Mouse (Mus musculus) urinary bladder, postnatal 14 days (tissue): Measurements from ENCODE around the gene Scin.
"Not testable (repeated sequence)": the region's sequence is repeated elsewhere in the genome, so short reads cannot be mapped to it uniquely, and the experiment has no call there.

ENCODE experiments used
- DNase-seq: peaks from one replicate; pipeline ENCODE4 v3.0.0; 2021; ENCODE audit warnings: low spot score

The Scin gene

DNA sequence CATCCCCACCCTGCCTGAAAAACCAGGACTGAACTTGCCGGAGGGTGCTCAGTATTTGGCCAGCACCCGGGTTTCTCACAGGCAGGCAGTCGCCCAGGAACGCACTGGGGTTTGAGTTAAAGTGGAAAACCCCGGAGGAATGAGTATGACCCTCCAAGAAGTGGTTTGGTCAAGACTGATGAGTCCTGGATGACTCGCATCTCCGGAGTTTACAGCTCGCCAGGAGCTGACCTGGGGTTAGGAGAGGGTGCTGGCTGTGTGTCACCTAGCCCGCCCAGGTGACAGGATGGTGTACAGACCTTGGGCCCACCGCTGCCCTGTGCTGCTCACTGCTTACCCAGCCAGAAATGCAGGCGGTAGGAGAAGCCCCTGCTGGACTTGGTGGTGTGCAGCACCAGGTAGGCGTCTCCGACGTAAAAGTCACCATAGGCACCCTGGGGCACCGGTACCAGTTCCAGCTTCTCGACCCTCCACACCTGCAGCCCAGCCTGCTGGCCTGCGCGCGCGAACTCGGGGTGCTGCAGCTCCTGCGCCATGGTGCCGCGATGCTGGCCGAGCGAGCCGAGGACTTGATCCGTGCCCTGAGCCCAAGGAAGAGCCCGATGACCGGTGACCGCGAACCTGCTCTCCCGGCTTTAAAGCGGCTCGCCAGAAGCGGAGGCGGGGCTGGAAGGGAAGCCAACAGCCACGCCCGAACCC lies at the start of gene Scin:
Scin (minus strand) TSS at position 656 of the 699 bp plus-strand sequence.
- DNase-seq: peak; percentile 50

DNA sequence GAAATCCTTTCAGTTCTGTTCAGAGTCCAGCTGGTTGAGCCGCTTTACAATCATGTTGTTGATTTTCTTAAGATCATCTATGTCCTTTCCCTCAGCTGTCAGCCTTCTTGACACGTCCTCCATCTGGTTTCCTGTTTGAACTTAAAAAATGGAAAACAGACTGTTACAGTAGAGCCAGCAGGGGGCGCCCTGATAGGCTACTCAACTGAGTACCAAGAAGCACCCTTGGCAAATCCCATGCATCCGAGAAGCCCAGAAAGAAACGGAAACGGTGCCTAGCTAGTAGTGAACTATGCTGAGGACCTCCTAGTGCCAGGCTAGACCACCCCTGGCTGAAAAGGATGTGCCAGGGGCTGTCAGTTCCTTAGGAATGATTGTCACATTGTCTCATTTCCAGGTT lies 43.1 kb upstream of the Scin start:
- DNase-seq: no peak

DNA sequence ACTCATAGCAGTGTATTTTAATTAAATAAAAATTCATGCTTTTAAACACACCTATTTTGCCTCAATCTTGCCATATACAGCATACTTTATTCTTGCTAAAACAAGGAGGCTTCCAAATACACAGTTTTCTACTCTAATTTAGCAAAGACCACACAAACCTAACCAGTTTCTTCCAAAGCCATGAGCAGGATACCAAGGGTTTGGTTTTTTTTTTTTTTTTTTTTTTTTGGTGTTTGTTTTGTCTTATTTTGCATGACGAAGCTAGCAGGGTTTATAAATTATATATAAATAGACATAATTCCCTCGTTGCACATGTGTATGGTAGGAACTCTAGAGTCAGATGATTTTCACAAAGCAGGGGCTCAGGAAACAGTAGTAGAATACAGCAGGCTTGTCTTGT lies 42.1 kb upstream of the Scin start:
- DNase-seq: no peak

DNA sequence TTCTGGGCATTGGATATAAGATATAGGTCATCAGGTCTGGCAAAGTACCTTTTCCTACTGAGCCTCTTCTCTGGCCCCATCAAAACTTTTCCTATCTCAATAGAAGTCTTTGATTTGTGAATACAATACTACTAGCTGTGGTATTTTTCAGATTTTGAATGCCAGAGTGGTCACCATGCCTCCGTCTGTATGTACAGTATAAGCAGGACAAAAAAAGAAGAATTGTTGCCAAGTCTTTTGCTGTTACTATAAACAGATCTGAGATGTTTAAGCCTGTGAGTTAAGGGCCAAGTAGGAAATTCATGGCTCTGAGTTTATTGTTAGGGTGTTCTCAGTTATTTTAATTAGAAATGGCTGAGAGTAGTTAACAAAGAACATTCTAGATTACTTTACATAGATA lies 41.1 kb upstream of the Scin start:
- DNase-seq: not testable (repeated sequence)

DNA sequence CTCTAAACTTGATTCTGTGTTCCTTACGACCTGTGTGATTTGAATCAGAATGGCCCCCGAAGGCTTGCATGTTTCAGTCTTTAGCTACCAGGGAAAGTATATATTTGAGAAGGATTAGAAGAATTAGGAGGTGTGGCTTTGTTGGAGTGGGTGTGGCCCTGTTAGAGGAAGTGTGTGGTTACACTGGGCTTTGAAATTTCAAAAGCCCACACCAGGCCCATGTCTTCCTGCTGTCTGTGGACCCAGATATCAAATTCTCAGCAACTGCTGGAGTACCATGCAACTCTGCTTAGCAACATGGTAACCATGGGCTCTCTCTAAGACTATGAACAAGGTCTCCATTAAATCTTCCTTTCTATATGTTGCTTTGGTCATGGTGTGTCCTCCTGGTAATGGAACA lies 37.6 kb upstream of the Scin start:
- no peak for DNase-seq

DNA sequence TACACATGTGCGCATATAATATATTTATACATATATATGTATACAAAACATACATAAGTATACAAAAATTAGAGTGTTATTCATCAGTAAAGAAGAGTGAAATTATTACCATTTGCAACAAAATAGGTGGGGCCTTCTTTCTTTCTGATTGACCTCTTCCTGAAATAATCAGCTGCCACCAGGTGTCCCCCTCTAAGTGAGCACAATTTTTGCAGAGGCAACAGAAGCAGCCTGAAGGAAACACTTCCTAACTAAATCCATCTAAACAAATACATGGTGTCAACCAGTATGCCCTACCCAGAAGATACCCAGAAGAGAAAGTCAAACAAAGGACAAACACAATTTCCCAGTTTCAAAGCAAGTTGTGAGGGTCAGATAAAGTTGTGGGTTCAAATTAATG lies 35.6 kb upstream of the Scin start:
- no peak for DNase-seq

DNA sequence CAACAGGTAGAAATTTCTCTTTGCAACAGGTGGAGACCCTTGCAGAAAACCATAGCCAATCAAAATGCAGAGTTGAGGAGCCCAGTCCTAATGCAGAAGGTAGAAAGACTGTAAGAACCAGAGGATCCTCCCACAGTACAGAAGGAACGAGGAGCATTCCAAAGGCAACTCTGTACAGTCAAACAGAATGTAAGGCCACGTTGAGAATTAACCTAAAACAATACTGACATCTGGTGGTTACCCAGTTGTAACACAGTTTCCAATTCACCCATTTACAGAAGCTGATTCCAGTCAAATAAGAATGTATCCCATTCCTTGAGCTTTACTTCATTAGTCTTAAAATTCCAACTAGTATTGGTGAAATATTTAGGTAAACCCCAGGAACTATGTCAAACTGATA lies 30.6 kb upstream of the Scin start:
- no peak for DNase-seq

DNA sequence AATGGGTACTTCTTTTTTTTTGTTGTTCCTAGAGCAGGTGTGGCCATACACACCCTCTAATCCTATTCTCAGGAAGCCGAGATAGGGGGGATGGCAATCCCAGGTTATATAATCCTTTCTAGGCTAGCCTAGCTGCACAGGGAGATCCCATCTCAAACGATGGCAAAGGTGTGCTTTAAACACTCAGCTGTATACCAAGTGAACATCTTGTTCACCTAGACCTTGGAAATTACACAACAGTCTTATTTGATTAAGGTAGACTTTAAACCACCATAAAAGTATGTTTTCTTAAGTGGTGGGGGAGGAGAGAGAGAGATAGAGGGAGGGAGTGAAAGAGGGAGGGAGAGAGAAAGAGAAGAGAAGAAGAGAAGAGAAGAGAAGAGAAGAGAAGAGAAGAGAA lies 26.7 kb upstream of the Scin start:
- no peak for DNase-seq

DNA sequence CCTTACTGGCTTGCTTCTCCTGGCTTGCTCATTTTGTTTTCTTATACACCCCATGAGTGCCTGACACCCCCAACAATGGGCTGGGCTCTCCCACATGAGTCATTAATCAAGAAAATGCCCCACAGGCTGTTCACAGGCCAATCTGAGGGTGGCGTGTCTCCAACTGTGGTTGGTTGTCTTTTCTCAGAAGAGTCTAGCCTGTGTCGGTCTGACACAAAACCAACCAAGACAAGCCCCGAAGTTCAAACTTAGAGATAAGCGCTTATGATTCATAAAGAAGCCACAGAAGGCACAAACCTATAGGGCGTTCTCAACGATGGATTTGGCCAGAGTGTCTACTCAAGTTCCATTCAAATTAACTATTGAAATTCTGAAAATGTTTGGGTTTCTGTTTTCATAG lies 20.2 kb upstream of the Scin start:
- no peak for DNase-seq

DNA sequence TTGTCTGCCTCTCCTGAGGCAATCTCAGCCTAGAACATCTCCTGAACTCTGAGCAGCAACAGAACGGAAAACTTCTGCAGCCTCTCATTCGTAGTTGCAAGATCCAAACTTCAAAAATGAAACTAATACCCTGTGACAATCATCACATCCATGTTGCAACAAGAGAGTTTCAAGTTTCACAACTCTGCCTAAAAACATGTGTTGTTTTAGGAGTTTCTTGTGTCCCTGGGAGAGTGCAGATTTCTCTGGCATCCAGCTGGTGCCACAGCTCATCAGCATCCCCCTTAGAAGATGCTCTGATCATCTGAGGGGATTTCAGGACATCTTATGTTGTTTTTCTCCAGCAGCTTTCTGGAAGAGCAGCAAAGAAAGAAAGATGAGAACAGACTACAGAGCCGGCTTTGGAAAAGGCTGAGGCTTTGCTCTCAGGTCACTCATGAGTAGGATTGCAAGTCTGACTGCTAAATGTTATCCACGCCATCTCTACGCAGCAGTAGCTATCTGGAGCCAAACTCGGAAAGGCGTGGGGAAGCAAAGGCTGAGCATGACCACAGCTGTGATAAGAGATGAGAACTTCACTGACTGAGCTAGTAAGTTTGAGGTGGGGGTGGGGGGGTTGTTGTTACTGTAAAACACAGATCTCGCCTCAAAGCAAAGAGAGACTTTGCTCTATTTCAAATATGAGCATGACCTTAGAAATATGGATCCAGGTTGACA lies 18.5 kb upstream of the Scin start:
- DNase-seq: no peak

DNA sequence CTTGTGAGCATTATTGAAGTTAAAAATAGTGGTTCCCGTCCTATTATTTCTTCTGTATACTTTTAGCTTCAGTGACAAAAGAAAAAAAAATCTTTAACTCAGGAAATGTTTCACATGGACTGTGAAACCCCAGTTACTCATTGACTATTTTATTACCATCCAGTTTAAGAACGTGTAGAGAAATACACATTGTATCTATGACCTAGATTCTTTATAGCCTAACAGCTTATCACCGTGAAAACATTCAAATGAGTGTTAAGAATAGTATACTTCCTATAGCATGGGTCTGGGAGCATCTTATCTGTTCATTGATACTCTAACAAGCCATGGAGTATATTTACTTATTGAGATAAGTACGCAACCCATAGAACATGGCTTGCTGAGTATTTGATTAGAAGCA lies 13.3 kb upstream of the Scin start:
- no peak for DNase-seq

DNA sequence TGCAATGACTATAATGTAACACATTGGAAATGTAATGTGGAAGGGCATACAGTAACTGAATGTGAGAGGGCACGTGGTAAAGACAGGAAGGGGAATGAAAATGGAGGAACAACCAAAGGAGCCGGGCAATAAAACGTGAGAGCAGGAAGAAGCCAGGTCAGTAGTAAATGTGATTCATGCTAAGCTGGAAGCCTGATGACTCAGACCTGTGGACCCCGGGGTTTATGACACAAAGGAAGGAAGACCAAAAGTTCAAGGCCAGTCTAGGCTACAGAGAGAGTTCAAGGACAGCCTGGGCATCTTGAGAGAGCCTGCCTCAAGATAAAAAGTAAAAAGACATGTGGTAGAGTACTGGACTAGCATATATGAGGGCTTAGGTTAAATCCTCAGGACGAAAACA lies 12.5 kb upstream of the Scin start:
- DNase-seq: no peak

DNA sequence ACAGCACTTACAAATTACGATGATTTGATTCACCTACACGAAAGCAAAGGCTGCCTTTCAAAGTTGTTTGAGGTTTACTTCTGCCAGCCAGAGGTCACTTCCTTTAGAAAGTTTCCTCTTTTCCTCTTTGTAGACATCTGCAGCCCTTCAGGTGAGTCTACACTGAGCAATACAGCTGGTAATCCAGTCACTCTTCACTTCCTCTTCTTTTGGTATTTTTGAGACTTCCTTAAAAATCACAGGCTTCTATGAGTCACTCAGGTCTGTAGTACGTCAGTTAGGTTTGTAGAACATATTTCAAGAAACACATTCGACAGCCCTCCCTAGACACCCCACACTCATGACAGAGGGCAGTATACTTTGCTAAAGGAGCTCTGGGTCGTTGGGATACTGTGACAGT lies 6.7 kb upstream of the Scin start:
- DNase-seq: no peak

DNA sequence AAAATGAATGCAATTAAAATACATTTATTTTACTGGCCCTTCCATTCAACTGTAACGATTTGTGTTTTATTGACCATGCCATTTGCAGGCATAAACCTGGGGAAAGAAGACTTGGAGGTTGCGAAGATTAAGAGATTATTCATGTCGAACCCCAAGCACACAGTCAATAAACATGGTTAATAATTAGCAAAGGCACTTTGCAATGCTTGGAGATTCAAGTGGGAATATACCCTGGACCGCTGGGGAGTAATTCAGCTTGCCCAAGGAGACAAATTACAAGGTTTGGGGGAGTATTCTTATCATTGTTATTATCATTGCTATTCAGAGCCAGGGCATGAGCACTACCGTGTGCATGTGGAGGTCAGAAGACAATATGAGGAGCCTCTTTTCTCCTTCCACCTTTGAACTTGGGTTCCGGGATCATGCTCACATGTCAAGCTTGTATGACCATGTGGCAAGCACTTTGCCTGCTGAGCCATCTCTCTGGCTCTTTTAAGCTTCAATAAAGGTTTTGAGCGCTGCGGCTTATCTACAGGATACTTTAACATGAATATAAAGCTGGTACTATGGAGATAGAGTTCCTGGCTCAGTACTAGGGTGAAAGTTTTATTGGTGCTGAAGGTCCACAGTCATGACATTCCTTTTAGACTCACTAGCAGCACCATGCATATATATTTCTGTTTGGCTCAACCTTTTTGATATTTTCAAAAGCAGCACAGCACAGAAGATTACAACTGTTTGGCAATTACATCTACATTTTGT lies 5.6 kb upstream of the Scin start:
- no peak for DNase-seq

DNA sequence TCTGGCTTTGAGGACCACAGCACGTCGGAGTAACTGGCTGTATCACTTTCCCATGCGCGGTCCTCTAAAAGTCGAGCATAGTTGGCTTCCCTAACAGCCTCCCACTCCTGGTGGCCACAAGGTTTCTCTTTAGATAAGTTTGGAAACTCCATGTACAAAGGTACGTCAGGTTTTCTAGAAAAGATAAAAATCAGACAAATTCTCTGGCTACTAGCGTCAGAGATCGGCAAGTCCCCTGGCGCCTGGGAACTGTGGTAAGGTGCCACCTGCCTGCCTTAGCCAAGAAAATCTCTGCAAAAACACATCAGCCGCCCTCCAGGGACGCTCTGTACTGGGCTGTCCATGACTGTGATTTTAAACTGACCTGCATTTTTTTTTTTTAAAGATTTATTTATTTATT lies 501 bp upstream of the Scin start:
- no peak for DNase-seq

DNA sequence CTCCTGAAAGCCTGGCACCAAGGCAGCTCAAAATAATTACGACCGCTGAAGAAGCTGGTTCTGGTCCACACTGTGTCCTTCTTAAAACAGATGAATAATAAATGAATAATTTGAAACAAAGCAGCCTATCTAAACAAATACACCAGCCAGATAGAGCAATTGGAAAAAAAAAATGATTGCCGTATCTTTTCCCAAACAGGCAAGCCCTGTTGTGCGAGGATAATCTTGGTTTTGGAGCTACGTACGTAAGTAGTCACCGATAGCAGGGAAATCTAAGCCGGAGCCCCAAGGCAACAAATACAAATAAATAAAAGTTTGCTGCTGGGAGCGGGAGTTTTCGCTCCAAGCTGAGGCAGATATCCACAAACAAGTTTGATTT lies 845 bp downstream of the Scin start:
- no peak for DNase-seq

DNA sequence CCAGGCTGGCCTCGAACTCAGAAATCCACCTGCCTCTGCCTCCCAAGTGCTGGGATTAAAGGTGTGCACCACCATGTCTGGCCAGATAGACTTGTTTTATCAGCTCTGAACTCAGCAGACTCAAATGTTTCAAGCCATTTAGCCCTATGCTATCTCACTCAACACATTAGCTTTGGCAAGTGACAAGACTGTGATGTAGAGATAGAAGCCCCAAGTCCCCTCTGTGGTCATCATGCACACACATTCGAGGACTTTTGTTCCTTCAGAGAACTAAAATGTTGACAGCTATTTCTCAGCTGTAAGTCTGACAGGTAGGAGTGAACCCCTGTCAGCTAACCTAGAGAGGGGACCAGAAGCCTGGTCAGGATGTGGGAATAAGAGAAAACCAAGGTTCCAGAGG lies 15.2 kb downstream of the Scin start:
- DNase-seq: no peak

DNA sequence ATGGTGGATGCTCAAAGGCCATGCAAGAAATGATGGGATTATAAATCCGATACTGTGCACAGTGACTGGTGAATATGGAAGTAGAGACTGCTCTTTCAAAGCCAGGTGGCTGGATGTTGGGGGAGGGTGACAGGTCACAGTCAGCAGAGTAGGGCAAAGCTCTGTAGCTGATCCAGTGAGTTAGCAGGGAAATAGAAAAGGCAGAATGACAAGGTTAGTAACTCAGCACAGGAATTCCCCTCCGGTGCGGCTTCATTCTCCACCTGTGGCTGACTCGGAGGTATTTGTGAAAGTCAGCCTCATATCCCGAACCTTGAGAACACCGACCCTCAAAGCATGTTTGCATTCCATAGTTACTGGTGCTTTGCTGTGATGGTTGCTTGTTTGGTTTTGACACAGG lies 17.0 kb downstream of the Scin start:
- DNase-seq: no peak

DNA sequence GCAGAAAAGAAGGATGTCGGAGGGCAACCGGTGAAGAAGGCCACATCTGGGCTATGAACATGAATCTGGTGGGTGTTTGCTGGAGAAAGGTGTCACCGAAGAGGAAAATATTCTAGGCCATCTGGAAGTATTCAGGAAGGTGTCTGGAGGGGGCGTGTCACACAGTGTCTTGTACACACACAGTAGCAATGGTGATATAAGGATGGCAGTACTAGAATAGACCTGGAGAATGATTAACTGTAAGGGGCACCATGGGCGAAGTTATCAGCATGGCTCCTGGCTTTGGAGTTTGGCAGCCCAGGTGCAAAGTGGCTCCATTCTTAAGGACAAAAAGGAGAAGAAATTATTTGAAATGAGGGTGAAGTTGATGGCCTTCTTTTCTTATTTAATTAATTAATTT lies 17.8 kb downstream of the Scin start:
- no peak for DNase-seq

DNA sequence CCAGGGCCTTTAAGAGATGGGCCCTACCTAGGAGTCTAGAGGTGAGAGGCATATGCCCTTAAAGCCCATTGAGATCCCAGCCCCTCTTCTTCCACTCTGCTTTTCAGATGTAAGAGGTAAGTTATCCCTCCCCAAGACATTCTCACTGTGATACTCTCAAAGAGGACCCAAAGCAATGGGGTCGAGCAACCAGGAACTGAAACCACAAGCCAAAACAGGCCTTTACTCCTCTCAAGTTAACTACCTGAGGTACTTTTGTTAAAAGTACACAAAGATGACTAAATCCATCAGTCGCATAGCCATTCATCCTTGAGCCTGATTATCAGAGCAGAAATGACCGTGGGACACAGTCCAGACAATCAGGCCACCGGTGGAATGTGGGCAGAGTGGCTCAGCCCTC lies 19.1 kb downstream of the Scin start:
- no peak for DNase-seq

DNA sequence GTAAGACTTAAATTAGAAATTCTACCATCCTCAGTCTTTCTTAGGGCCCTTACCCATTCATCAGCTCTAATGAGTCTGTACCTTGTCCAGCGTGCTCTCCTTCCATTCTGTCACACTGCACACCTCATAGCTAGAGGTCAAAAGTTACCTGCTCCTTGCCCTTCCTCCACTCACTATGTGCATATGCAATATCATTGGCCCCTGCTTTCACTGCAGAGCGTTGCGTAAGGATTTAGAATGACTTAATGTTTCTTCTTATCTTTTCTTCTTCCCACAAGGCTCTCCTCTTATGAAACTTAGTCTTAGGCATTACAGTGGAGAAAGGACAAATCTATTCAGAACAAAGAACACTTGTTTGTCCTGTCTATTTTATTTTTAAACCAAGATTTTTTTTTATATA lies 20.0 kb downstream of the Scin start:
- DNase-seq: no peak

DNA sequence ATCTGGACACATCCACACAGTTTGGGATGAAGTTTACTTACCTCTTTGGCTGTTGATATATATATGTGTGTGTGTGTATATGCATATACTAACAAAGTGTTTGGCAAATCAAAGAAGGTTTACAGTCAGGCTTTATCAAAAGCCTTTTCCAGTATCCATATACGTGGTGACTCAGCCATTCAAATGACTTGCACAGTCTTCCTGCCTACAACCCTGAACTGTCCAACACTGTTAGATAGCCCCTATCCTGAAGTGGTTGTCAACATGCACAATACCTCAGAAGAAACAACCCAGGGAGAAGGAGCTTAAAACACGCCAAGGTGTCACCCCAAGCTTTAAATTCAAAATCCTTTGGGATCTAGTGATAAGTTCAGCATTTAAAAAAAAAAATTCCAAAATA lies 20.4 kb downstream of the Scin start:
- no peak for DNase-seq

DNA sequence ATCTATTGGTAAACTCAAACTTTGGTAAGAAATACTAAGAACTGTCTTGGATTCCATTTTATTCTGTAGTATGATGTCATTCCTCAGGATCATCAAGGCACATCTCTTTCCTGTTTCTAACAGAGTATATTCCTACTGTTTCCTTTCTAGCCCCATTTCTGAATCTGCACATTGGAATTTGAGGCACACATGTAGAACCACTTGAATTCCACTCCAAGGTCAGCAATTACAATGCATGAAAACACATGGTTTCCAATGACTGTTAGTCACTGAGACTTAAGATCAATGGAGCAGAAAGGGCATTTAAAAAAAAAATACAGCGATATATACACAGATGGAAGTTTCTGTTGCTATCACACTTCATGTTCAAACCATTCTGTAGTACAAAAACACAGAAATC lies 24.8 kb downstream of the Scin start:
- DNase-seq: no peak
